Mouse (Mus musculus) liver, embryonic 14.5 days (tissue): ENCODE measurements around the gene Gm29609. TPM values are rescaled to one million over a fixed set of nuclear protein-coding genes. Genes with fewer than 3 reads are reported as not detected.
A peak's percentile ranks its signal among the peaks of the same experiment; 100 is the strongest.

ENCODE experiments used
- ATAC-seq: fragments of 200-750 bp; cut with Nextera tagmentation; 2 replicates; pipeline ENCODE4 v1.8.0; 2017; ENCODE audit warnings: moderate number of reproducible peaks, mild to moderate bottlenecking, moderate library complexity; ENCODE audit not compliant: insufficient read depth
- DNase-seq, 3 experiments: peaks; one replicate each; pipeline ENCODE4 v3.0.0-alpha.2; 2012 to 2013; ENCODE audit warnings: low read depth in 3 of 3, low spot score in 3 of 3
- H3K27ac ChIP-seq: fragments of 300-500 bp; sonication (generic); 2 replicates; pipeline ENCODE4 v1.5.1; 2014; ENCODE audit warnings: moderate library complexity, mild to moderate bottlenecking, control low read depth, inconsistent platforms
- H3K27me3 ChIP-seq: fragments of 300-500 bp; sonication (generic); 2 replicates; pipeline ENCODE4 v1.6.1; 2014; ENCODE audit warnings: mild to moderate bottlenecking, low read length, moderate library complexity; ENCODE audit not compliant: control insufficient read depth, insufficient read depth
- H3K36me3 ChIP-seq: fragments of 300-500 bp; sonication (generic); replicated peaks from 2 replicates; pipeline ENCODE4 v1.6.1; 2014; ENCODE audit warnings: low read depth; ENCODE audit not compliant: control insufficient read depth, insufficient read depth
- H3K4me1 ChIP-seq, 2 experiments: fragments of 200-500 bp in 1 of 2; fragments of 300-500 bp in 1 of 2; sonication (generic) in 1 of 2; replicated peaks; 2 replicates each; pipeline ENCODE4 v1.6.1; 2012 to 2014; ENCODE audit warnings: antibody characterized with exemption in 1 of 2, inconsistent platforms in 1 of 2, low read length in 1 of 2; ENCODE audit not compliant: control insufficient read depth in 2 of 2, insufficient read depth in 2 of 2
- H3K4me2 ChIP-seq: fragments of 300-500 bp; sonication (generic); 2 replicates; pipeline ENCODE4 v1.6.1; 2014; ENCODE audit warnings: low read depth, mild to moderate bottlenecking, control low read depth, moderate library complexity
- H3K4me3 ChIP-seq, 2 experiments: fragments of 200-500 bp in 1 of 2; fragments of 300-500 bp in 1 of 2; sonication (generic) in 1 of 2; 2 replicates each; pipeline ENCODE4 v1.5.1; 2012 to 2014; ENCODE audit warnings: low read depth in 2 of 2, low read length in 2 of 2, mild to moderate bottlenecking in 2 of 2, control low read depth in 1 of 2, inconsistent platforms in 1 of 2, moderate library complexity in 1 of 2; ENCODE audit not compliant: insufficient read depth in 1 of 2
- H3K9ac ChIP-seq: fragments of 300-500 bp; sonication (generic); replicated peaks from 2 replicates; pipeline ENCODE4 v1.6.1; 2014; ENCODE audit warnings: mild to moderate bottlenecking, control low read depth, moderate library complexity
- H3K9me3 ChIP-seq: fragments of 300-500 bp; sonication (generic); 2 replicates; pipeline ENCODE4 v1.6.1; 2016; ENCODE audit warnings: low read length, mixed read lengths; ENCODE audit not compliant: control insufficient read depth
- CTCF ChIP-seq: IDR thresholded peaks from 2 replicates; pipeline ENCODE4 v1.5.1; 2016; ENCODE audit warnings: antibody characterized with exemption, low read depth, control low read depth
- EP300 ChIP-seq: IDR thresholded peaks from 2 replicates; pipeline ENCODE4 v1.6.1; 2016; ENCODE audit warnings: antibody characterized with exemption, low read depth
- whole genome bisulfite sequencing: fragments of 180-500 bp; shearing (Covaris S2); extraction: QIAGEN DNeasy Blood & Tissue Kit; methylation state at CpG from one replicate; pipeline ENCODE4 v1.1.7; 2014; ENCODE audit not compliant: insufficient replicate concordance; 5-methylcytosine and 5-hydroxymethylcytosine counted together
- polyA plus RNA-seq, 2 experiments: library from polyadenylated mRNA; depleted of rRNA in 1 of 2; stranded (reverse) in 1 of 2; unstranded in 1 of 2; fragments of >200 nt; fragmentation: Nextera tagmentation in 1 of 2; extraction: Ambion mirVana in 1 of 2; gene quantifications; 2 replicates each; pipeline versions ENCODE4 v1.2.1 to v1.2.3; 2012 to 2014

The Gm29609 gene
- polyA plus RNA-seq, 2 experiments: 0.77 to 0.90 TPM

- WGBS: under 1% methylated on average over 25 of the region's 25 CpGs
- TF ChIP-seq CTCF (no peak), EP300 (no peak)
- peak overlapping the region; percentile 89 for H3K4me2 ChIP-seq
- peaks cover 21 to 22% of the 10 kb centered on the region in 2 experiments for H3K4me1 ChIP-seq
- H3K9ac ChIP-seq: peak overlapping the region; percentile 89
- H3K4me3 ChIP-seq: peak overlapping the region; percentile 89 to 99
- peak overlapping the region; percentile 94 for H3K27ac ChIP-seq
- peak; percentile 46 to 58 (median 52) for DNase-seq
- H3K36me3 ChIP-seq: peaks cover 6% of the 10 kb centered on the region
- H3K27me3 ChIP-seq: no peaks in the 10 kb centered on the region
- H3K9me3 ChIP-seq: no peaks in the 10 kb centered on the region
- peak; percentile 57 for ATAC-seq
Measured at GRCm38 (mm10) chr5:31179301-31179765, 378 bp downstream of the Gm29609 start.

GRCm38 (mm10) chr5:31168630-31169029, 11.1 kb downstream of the Gm29609 start:
- peaks cover 81% of the 10 kb centered on the region for H3K36me3 ChIP-seq
- H3K9ac ChIP-seq: no peak overlapping the region
- H3K9me3 ChIP-seq: no peaks in the 10 kb centered on the region
- no peak for DNase-seq
- H3K4me2 ChIP-seq: no peak overlapping the region
- WGBS: 85% methylated on average over 4 of the region's 4 CpGs
- H3K27ac ChIP-seq: no peak overlapping the region
- TF ChIP-seq EP300 (no peak), CTCF (no peak)
- no peaks in the 10 kb centered on the region for H3K27me3 ChIP-seq
- H3K4me1 ChIP-seq: peaks cover 0 to 10% of the 10 kb centered on the region in 2 experiments; a peak in 1 of 4 replicates
- no peak for ATAC-seq
- H3K4me3 ChIP-seq: no peak overlapping the region

GRCm38 (mm10) chr5:31164878-31165277, 14.8 kb downstream of the Gm29609 start:
- ATAC-seq: peak; percentile 67; the same call in 1 of the 2 replicates
- no peak overlapping the region for H3K9ac ChIP-seq
- no peaks in the 10 kb centered on the region for H3K9me3 ChIP-seq
- DNase-seq: no peak
- H3K4me2 ChIP-seq: no peak overlapping the region
- peaks cover 0 to 15% of the 10 kb centered on the region in 2 experiments; a peak in 2 of 4 replicates for H3K4me1 ChIP-seq
- WGBS: 41% methylated on average over 1 of the region's 1 CpGs
- no peak overlapping the region for H3K27ac ChIP-seq
- H3K36me3 ChIP-seq: peaks cover 68% of the 10 kb centered on the region
- H3K27me3 ChIP-seq: no peaks in the 10 kb centered on the region
- no peak overlapping the region for H3K4me3 ChIP-seq
- TF ChIP-seq EP300 (0 out of 2 replicates have a peak, but pooled peaks have one; percentile 44), CTCF (no peak)

- Histone ChIP-seq H3K9me3 (no peaks in the 10 kb centered on the region), H3K4me1 (peaks cover 0 to 15% of the 10 kb centered on the region in 2 experiments; a peak in 2 of 4 replicates), H3K27ac (no peak overlapping the region), H3K36me3 (peaks cover 68% of the 10 kb centered on the region), H3K4me2 (no peak overlapping the region), H3K4me3 (no peak overlapping the region), H3K27me3 (no peaks in the 10 kb centered on the region), H3K9ac (no peak overlapping the region)
- ATAC-seq: 0 out of 2 replicates have a peak, but pooled peaks have one; percentile 62
- DNase-seq: no peak
- TF ChIP-seq EP300: no peak
- no peak for TF ChIP-seq CTCF
Measured at GRCm38 (mm10) chr5:31162462-31162861, 17.2 kb downstream of the Gm29609 start.

GRCm38 (mm10) chr5:31154152-31154553, 25.6 kb downstream of the Gm29609 start, which contains the start of gene Mpv17:
Gene Mpv17 (minus strand): TSS chr5:31154251.
- DNase-seq (peak; percentile 54 to 67 (median 59)), ATAC-seq (peak; percentile 90)
- peak within 1 kb of the TSS; percentile 79 for H3K4me2 ChIP-seq
- H3K4me1 ChIP-seq: peaks cover 3 to 5% of the 10 kb centered on the region in 2 experiments; a peak in 3 of 4 replicates
- TF ChIP-seq CTCF (no peak), EP300 (no peak)
- no peaks in the 10 kb centered on the region for H3K27me3 ChIP-seq
- peak within 1 kb of the TSS; percentile 18; the same call in 1 of the 2 replicates for H3K27ac ChIP-seq
- WGBS: 1% methylated on average over 19 of the region's 19 CpGs
- H3K4me3 ChIP-seq: peak within 1 kb of the TSS; percentile 61 to 68
- H3K36me3 ChIP-seq: peaks cover 22% of the 10 kb centered on the region
- H3K9ac ChIP-seq: peak within 1 kb of the TSS; percentile 55
- H3K9me3 ChIP-seq: no peaks in the 10 kb centered on the region
